ENCODE assay signal across 8 mouse cellular contexts in genomic region chr2:93415281-93415680, GRCm38 (mm10). TPM values are rescaled to one million over a fixed set of nuclear protein-coding genes. Genes with fewer than 3 reads are reported as not detected.
DNase-seq lines count a peak whose midpoint lies in the region; ATAC-seq and TF ChIP-seq lines count a peak whose summit lies in the region.

No protein-coding gene starts in this region.

- TF ChIP-seq CTCF in gastrocnemius, adult 2 months (IDR thresholded peaks at IDR 0.05) = peak; percentile 78
- peak; percentile 82 for TF ChIP-seq CTCF in stomach, postnatal 0 days (IDR thresholded peaks at IDR 0.05; ENCODE audit: low read depth)

- H3K27me3 ChIP-seq in stomach, postnatal 0 days (ENCODE audit: control insufficient read depth, insufficient read depth, low read length) = no peaks in the 10 kb centered on the region

- DNase-seq in gastrocnemius, adult 2 months = peak; percentile 56
- DNase-seq in gastrocnemius, postnatal 14 days = no peak
- DNase-seq in right cerebral cortex, postnatal 14 days = peak; percentile 38
- DNase-seq in right cerebral cortex, adult 18-20 months = no peak
- DNase-seq in lung, postnatal 14 days = peak; percentile 67
- peak; percentile 60 for DNase-seq in stomach, postnatal 0 days (ENCODE audit: low spot score)
- DNase-seq in right cerebral cortex, adult 2 months (ENCODE audit: low spot score in 2 of 2) = no peak

- ATAC-seq in erythroblast, adult 5-6 weeks (replicated peaks; ENCODE audit: low FRiP score, poor library complexity, severe bottlenecking) = peak; percentile 43
- ATAC-seq in stomach, postnatal 0 days (ENCODE audit: low FRiP score, low TSS enrichment) = no peak

- H3K4me1 ChIP-seq in stomach, postnatal 0 days (replicated peaks; ENCODE audit: control insufficient read depth, insufficient read depth) = no peaks in the 10 kb centered on the region

- no peaks in the 10 kb centered on the region for H3K36me3 ChIP-seq in stomach, postnatal 0 days (ENCODE audit: control insufficient read depth, insufficient read depth, low read length)

- TF ChIP-seq EP300 in stomach, postnatal 0 days (optimal IDR thresholded peaks at IDR 0.05) = no peak

- WGBS in stomach, postnatal 0 days = 41% methylated on average over 5 of the region's 5 CpGs

- H3K4me2 ChIP-seq in stomach, postnatal 0 days (replicated peaks; ENCODE audit: low read depth) = no peak overlapping the region

- no peaks in the 10 kb centered on the region for H3K9me3 ChIP-seq in stomach, postnatal 0 days (ENCODE audit: control insufficient read depth, low read length)

- H3K27ac ChIP-seq in gastrocnemius, adult 2 months = no peak overlapping the region
- no peak overlapping the region for H3K27ac ChIP-seq in stomach, postnatal 0 days (replicated peaks)

- no peak overlapping the region for H3K9ac ChIP-seq in stomach, postnatal 0 days (ENCODE audit: low read length)

- intact Hi-C loops in gastrocnemius, adult 2 months (cut with DNase I) = loop anchor here (5.0 kb wide), 1 partner anchor 83 kb away; the partner anchor contains the start of gene Tspan18
- intact Hi-C loops in gastrocnemius, postnatal 14 days (cut with DNase I; ENCODE audit: low total_unique reads) = loop anchor here (10.0 kb wide), 1 partner anchor 340 kb away; no protein-coding TSS in a partner anchor

- no peak overlapping the region for H3K4me3 ChIP-seq in gastrocnemius, adult 2 months
- no peak overlapping the region for H3K4me3 ChIP-seq in stomach, postnatal 0 days (ENCODE audit: low read depth, low read length)

RNA-seq across cellular contexts. Expression of gene Cd82, which starts 47.7 kb away (rescaled TPM):
- 10 to 100 TPM in 1 of 2 experiments, 1 to 10 TPM in 1; 6.6 to 17.8 TPM for total RNA-seq in gastrocnemius, adult 2 months (2021)
- total RNA-seq in gastrocnemius, postnatal 14 days (2021) = 10 to 100 TPM; 15.6 to 26.3 TPM
- 99.9 and 150 TPM in 2 replicates for total RNA-seq in erythroblast, adult 5-6 weeks (2015; ENCODE audit: low replicate concordance)
- total RNA-seq in erythroblast, adult 5-6 weeks (2017; ENCODE audit: low replicate concordance) = 145 and 158 TPM in 2 replicates
- polyA plus RNA-seq in stomach, postnatal 0 days (2015; fragmentation: Nextera tagmentation; extraction: Ambion mirVana) = 93.5 and 105 TPM in 2 replicates

Comparison
In these comparisons a context has a peak if more than half of its experiments do, and no peak if none do; other contexts are left out.
1. DNase-seq: peak in gastrocnemius, adult 2 months (single experiment), right cerebral cortex, postnatal 14 days (single experiment), lung, postnatal 14 days (single experiment) and stomach, postnatal 0 days (single experiment); none in gastrocnemius, postnatal 14 days (single experiment), right cerebral cortex, adult 18-20 months (single experiment) and right cerebral cortex, adult 2 months (0 of 2).